ENCODE assay signal across 23 mouse cellular contexts in the genomic region with DNA sequence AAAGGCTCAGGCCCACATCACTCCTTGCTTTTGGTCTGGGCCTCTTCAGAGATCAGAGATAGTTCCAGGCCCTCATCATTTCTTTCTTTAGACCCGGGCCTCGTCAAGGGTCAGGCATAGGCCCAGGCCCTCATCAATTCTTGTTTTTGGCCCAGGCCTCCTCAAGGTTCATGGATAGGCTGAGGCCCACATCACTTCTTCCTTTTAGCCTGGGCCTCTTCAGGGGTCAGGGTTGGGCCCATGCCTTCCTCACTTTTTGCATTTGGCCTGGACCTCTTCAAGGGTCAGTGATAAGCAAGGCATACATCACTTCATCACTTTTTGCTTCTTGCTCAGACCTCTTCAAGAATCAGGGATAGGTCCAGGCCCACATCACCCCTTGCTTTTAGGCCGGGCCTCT. TPM values are rescaled to one million over a fixed set of nuclear protein-coding genes. Genes with fewer than 3 reads are reported as not detected.
DNase-seq lines count a peak whose midpoint lies in the region; ATAC-seq lines count a peak whose summit lies in the region.
"Had no signal": no experiment of that assay in that cellular context is flagged by ENCODE, and none has a peak within 500 bp of the region (broad histone marks: within the 10 kb centered on the region; RNA-seq: fewer than 3 reads in every experiment).

No protein-coding gene starts in this region.

- ATAC-seq in embryonic facial prominence, embryonic 11.5 days (replicated peaks; ENCODE audit: insufficient number of reproducible peaks, low FRiP score, low TSS enrichment, low read depth): 0 out of 2 replicates have a peak, but pooled peaks have one; percentile 25
- peak; percentile 51; the same call in 1 of the 2 replicates for ATAC-seq in heart, embryonic 12.5 days (ENCODE audit: insufficient number of reproducible peaks, low FRiP score)
- ATAC-seq in heart, embryonic 11.5 days (replicated peaks; ENCODE audit: insufficient number of reproducible peaks, low FRiP score, low TSS enrichment): no peak
- ATAC-seq in midbrain, embryonic 11.5 days (ENCODE audit: low FRiP score): peak; percentile 20; the same call in 1 of the 2 replicates
- ATAC-seq: CD4-positive, CD25-positive, alpha-beta regulatory T cell, adult 4 months had no signal

- no peak overlapping the region for H3K9ac ChIP-seq in embryonic facial prominence, embryonic 11.5 days (replicated peaks; ENCODE audit: low read length)
- no peak overlapping the region for H3K9ac ChIP-seq in heart, embryonic 12.5 days
- no peak overlapping the region for H3K9ac ChIP-seq in heart, embryonic 11.5 days (ENCODE audit: low read depth, low read length)
- no peak overlapping the region for H3K9ac ChIP-seq in midbrain, embryonic 11.5 days (ENCODE audit: low read length)
- H3K9ac ChIP-seq: embryonic facial prominence, embryonic 13.5 days; forebrain, embryonic 12.5 days; heart, embryonic 13.5 days; hindbrain, embryonic 12.5 days had no signal

- no peaks in the 10 kb centered on the region for H3K27me3 ChIP-seq in embryonic facial prominence, embryonic 11.5 days (ENCODE audit: control insufficient read depth, insufficient read depth, low read length)
- no peaks in the 10 kb centered on the region for H3K27me3 ChIP-seq in embryonic facial prominence, embryonic 10.5 days (replicated peaks; ENCODE audit: low read depth, poor library complexity, severe bottlenecking)
- no peaks in the 10 kb centered on the region for H3K27me3 ChIP-seq in heart, embryonic 12.5 days (replicated peaks)
- H3K27me3 ChIP-seq in heart, embryonic 11.5 days (ENCODE audit: control insufficient read depth, insufficient read depth, low read length): no peaks in the 10 kb centered on the region
- H3K27me3 ChIP-seq in midbrain, embryonic 11.5 days (ENCODE audit: control insufficient read depth, insufficient read depth, low read length): no peaks in the 10 kb centered on the region
- no peaks in the 10 kb centered on the region for H3K27me3 ChIP-seq in midbrain, embryonic 10.5 days (ENCODE audit: low read depth, poor library complexity, severe bottlenecking)
- H3K27me3 ChIP-seq: embryonic facial prominence, embryonic 13.5 days; forebrain, embryonic 12.5 days; heart, embryonic 13.5 days; hindbrain, embryonic 12.5 days had no signal

- no peak overlapping the region for H3K4me2 ChIP-seq in embryonic facial prominence, embryonic 11.5 days (ENCODE audit: low read depth, low read length)
- no peak overlapping the region for H3K4me2 ChIP-seq in heart, embryonic 12.5 days
- no peak overlapping the region for H3K4me2 ChIP-seq in heart, embryonic 11.5 days
- no peak overlapping the region for H3K4me2 ChIP-seq in midbrain, embryonic 11.5 days
- H3K4me2 ChIP-seq: embryonic facial prominence, embryonic 13.5 days; forebrain, embryonic 12.5 days; heart, embryonic 13.5 days; hindbrain, embryonic 12.5 days had no signal

- 88% methylated on average over 3 of the region's 3 CpGs for WGBS in embryonic facial prominence, embryonic 11.5 days
- 89% methylated on average over 3 of the region's 3 CpGs for WGBS in embryonic facial prominence, embryonic 10.5 days
- 88% methylated on average over 3 of the region's 3 CpGs for WGBS in heart, embryonic 12.5 days
- WGBS in heart, embryonic 11.5 days (ENCODE audit: insufficient replicate concordance): 81% methylated on average over 3 of the region's 3 CpGs
- WGBS in midbrain, embryonic 11.5 days: 91% methylated on average over 3 of the region's 3 CpGs
- WGBS in midbrain, embryonic 10.5 days: 92% methylated on average over 3 of the region's 3 CpGs

- no peaks in the 10 kb centered on the region for H3K4me1 ChIP-seq in embryonic facial prominence, embryonic 11.5 days (ENCODE audit: control insufficient read depth, insufficient read depth, low read length)
- H3K4me1 ChIP-seq in embryonic facial prominence, embryonic 10.5 days: no peaks in the 10 kb centered on the region
- no peaks in the 10 kb centered on the region for H3K4me1 ChIP-seq in heart, embryonic 12.5 days (replicated peaks)
- H3K4me1 ChIP-seq in heart, embryonic 11.5 days (ENCODE audit: control insufficient read depth, insufficient read depth, low read length): no peaks in the 10 kb centered on the region
- no peaks in the 10 kb centered on the region for H3K4me1 ChIP-seq in midbrain, embryonic 11.5 days (ENCODE audit: control insufficient read depth, insufficient read depth, low read length)
- no peaks in the 10 kb centered on the region for H3K4me1 ChIP-seq in midbrain, embryonic 10.5 days
- H3K4me1 ChIP-seq: embryonic facial prominence, embryonic 13.5 days; forebrain, embryonic 12.5 days; heart, embryonic 13.5 days; hindbrain, embryonic 12.5 days had no signal

- no peaks in the 10 kb centered on the region for H3K9me3 ChIP-seq in embryonic facial prominence, embryonic 11.5 days (replicated peaks; ENCODE audit: control insufficient read depth, low read length)
- no peaks in the 10 kb centered on the region for H3K9me3 ChIP-seq in embryonic facial prominence, embryonic 10.5 days
- H3K9me3 ChIP-seq in heart, embryonic 12.5 days (replicated peaks): no peaks in the 10 kb centered on the region
- no peaks in the 10 kb centered on the region for H3K9me3 ChIP-seq in heart, embryonic 11.5 days (replicated peaks; ENCODE audit: control insufficient read depth, low read length)
- no peaks in the 10 kb centered on the region; the same call in 1 of the 2 replicates for H3K9me3 ChIP-seq in midbrain, embryonic 11.5 days (ENCODE audit: control insufficient read depth, low read length)
- peaks cover 5% of the 10 kb centered on the region; the same call in 1 of the 2 replicates for H3K9me3 ChIP-seq in midbrain, embryonic 10.5 days (replicated peaks)
- H3K9me3 ChIP-seq: embryonic facial prominence, embryonic 13.5 days; G1E; heart, embryonic 13.5 days; hindbrain, embryonic 12.5 days had no signal

- H3K36me3 ChIP-seq in embryonic facial prominence, embryonic 11.5 days (replicated peaks; ENCODE audit: control insufficient read depth, insufficient read depth, low read depth, low read length): no peaks in the 10 kb centered on the region
- no peaks in the 10 kb centered on the region for H3K36me3 ChIP-seq in embryonic facial prominence, embryonic 10.5 days (replicated peaks)
- H3K36me3 ChIP-seq in heart, embryonic 12.5 days: no peaks in the 10 kb centered on the region
- H3K36me3 ChIP-seq in heart, embryonic 11.5 days (ENCODE audit: control insufficient read depth, insufficient read depth, low read length): no peaks in the 10 kb centered on the region
- H3K36me3 ChIP-seq in midbrain, embryonic 11.5 days (ENCODE audit: control insufficient read depth, insufficient read depth, low read length): no peaks in the 10 kb centered on the region
- no peaks in the 10 kb centered on the region for H3K36me3 ChIP-seq in midbrain, embryonic 10.5 days
- H3K36me3 ChIP-seq: embryonic facial prominence, embryonic 13.5 days; forebrain, embryonic 12.5 days; G1E; heart, embryonic 13.5 days; hindbrain, embryonic 12.5 days had no signal

- H3K27ac ChIP-seq in embryonic facial prominence, embryonic 11.5 days (replicated peaks; ENCODE audit: low read depth, low read length): no peak overlapping the region
- no peak overlapping the region for H3K27ac ChIP-seq in embryonic facial prominence, embryonic 10.5 days (replicated peaks)
- no peak overlapping the region for H3K27ac ChIP-seq in heart, embryonic 12.5 days (ENCODE audit: poor library complexity, severe bottlenecking)
- H3K27ac ChIP-seq in heart, embryonic 11.5 days (ENCODE audit: low read depth, low read length): no peak overlapping the region
- no peak overlapping the region for H3K27ac ChIP-seq in midbrain, embryonic 11.5 days (ENCODE audit: low read depth, low read length)
- H3K27ac ChIP-seq in midbrain, embryonic 10.5 days (replicated peaks): no peak overlapping the region
- H3K27ac ChIP-seq: embryonic facial prominence, embryonic 13.5 days; forebrain, embryonic 12.5 days; gastrocnemius, adult 2 months; heart, embryonic 13.5 days; hindbrain, embryonic 12.5 days had no signal

- H3K4me3 ChIP-seq in embryonic facial prominence, embryonic 11.5 days (ENCODE audit: low read depth, low read length): no peak overlapping the region
- no peak overlapping the region for H3K4me3 ChIP-seq in embryonic facial prominence, embryonic 10.5 days
- no peak overlapping the region for H3K4me3 ChIP-seq in heart, embryonic 12.5 days
- H3K4me3 ChIP-seq in heart, embryonic 11.5 days (ENCODE audit: low read depth, low read length): no peak overlapping the region
- H3K4me3 ChIP-seq in midbrain, embryonic 11.5 days (ENCODE audit: low read depth, low read length): no peak overlapping the region
- H3K4me3 ChIP-seq in midbrain, embryonic 10.5 days: no peak overlapping the region
- H3K4me3 ChIP-seq: embryonic facial prominence, embryonic 13.5 days; forebrain, embryonic 12.5 days; gastrocnemius, adult 2 months; heart, embryonic 13.5 days; hindbrain, embryonic 12.5 days had no signal

- DNase-seq in embryonic facial prominence, embryonic 11.5 days (ENCODE audit: low spot score): no peak
- DNase-seq in embryonic facial prominence, embryonic 10.5 days (ENCODE audit: low spot score): no peak
- no peak for DNase-seq in midbrain, embryonic 11.5 days (ENCODE audit: low spot score, missing footprints)
- DNase-seq in midbrain, embryonic 10.5 days (ENCODE audit: low spot score): no peak
- peak; percentile 19 for DNase-seq in testis, postnatal 10 days (ENCODE audit: low spot score)
- DNase-seq in testis, postnatal 14 days (ENCODE audit: low spot score): no peak
- DNase-seq: adrenal gland, adult 8-10 months; adrenal gland, postnatal 36 days; B cell, adult 2 months; cerebellum, adult 2 months; cerebellum, postnatal 10 days; gastrocnemius, adult 2 months; gastrocnemius, postnatal 25 days; heart, postnatal 4 days had no signal

RNA-seq across cellular contexts. Expression of a gene that starts 57.8 kb away (rescaled TPM):
- not detected in 2 replicates for polyA plus RNA-seq in embryonic facial prominence, embryonic 11.5 days (2014; fragmentation: Nextera tagmentation; extraction: Ambion mirVana)
- not detected in 2 replicates for polyA plus RNA-seq in embryonic facial prominence, embryonic 10.5 days (2016; fragmentation: Nextera tagmentation; extraction: Ambion mirVana)
- not detected in 2 replicates for polyA plus RNA-seq in heart, embryonic 12.5 days (2016; fragmentation: Nextera tagmentation; extraction: Ambion mirVana)
- polyA plus RNA-seq in heart, embryonic 11.5 days (2014; fragmentation: Nextera tagmentation; extraction: Ambion mirVana): not detected in 2 replicates
- not detected in 2 replicates for polyA plus RNA-seq in midbrain, embryonic 11.5 days (2014; fragmentation: Nextera tagmentation; extraction: Ambion mirVana)
- polyA plus RNA-seq in midbrain, embryonic 10.5 days (2016; fragmentation: Nextera tagmentation; extraction: Ambion mirVana): not detected in 2 replicates
- polyA plus RNA-seq: CD4-positive, CD25-positive, alpha-beta regulatory T cell, adult 4 months; cerebellum, adult 2 months; embryonic facial prominence, embryonic 13.5 days; forebrain, embryonic 12.5 days; G1E; heart, embryonic 13.5 days; heart, postnatal 0 days; hindbrain, embryonic 12.5 days had no signal
